Mouse (Mus musculus): Measurements from ENCODE around the gene Ndufa9.

Gene Ndufa9

DNA sequence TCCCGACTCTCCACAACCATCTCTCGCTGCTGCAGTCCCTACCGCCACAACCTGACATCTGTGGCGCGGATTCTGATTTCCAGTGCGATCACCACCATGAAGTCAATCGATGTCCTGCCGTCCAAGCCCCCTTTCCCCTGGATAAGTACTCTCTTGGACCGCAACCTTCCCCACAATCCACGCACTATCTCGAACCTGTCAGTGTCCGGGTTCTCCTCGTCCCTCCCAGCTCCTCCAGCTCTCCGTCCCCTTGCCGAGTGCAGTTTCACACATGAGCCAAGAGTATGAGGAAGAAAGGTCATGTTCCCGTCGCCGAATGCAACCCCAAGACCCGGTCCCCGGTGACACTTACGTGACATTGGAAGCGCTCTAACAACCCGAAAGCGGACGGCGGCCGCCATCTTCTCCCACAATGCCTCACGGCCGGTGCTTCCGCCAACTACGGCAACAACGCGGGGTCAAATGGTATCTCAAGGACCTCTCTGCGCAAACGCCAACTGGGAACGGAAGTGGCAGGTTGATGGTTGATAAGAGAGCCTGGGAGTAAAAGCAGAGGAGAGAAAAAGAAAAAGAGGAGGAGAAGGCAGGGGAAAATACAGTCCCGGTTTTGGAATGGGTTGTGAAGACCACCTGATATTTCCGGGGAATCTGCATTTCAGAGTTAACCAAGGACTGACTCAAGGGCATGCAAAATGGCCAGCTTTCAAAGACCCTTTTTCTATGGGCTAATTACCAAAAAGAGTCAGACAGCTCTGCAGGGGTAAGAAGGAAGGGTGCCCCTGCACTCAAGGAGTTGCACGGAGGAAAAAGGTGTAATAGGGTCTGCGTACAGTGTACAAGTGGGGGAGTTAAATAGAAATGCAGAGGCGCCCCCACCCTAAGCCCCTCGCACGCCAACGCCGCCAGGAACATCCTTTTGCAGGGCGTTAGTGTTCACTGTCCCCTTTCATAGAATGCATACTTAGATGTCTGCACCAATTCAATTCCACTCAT is at the start of gene Ndufa9:
TSS of gene Ndufa9 (minus strand) at position 425 of the 993 bp plus-strand sequence.
- peak; percentile 89 to 95 for DNase-seq (ENCODE audit: low spot score in 2 of 2)

DNA sequence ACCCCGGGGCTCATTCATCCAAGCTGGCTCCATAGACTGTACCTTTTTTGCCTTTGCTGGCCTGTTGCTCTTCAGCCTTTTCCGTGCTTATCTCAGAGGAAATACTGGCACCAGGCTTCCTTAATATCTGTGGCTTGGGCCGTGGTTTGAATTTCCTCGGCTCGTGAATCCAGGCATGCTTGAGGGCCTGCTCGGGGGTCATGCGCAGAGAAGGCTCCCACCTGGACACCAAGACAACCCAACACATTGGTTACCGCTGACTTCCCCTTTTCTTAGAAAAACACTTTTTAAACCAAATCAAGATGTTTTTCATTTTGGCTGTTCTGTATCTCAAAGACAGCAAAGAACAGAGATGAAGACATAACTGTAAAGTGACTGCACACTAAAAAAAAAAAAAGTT is 28.2 kb upstream of the Ndufa9 start:
- DNase-seq (ENCODE audit: low spot score in 2 of 2): no peak

DNA sequence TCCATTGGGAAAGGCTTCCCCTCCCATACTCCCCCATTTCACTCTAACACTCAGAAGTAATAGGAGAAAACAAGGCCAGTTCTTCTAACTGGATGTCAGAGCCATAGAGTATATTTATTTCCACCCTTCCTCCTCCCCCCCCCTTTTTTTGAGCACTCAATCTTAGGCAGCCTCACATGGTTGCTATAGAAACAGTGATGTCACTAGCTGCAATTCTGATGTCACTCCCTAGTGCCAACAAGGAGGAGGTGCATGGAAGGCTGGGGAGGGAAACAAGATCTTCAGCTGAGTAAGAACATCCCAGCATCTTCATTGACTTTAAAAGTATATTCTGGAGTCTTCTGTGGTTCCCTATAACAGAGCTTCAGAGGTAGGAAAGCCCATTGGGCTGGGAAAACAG is 3.9 kb upstream of the Ndufa9 start, which contains the start of gene Akap3:
TSS of gene Akap3 (plus strand) at position 218 of the 400 bp plus-strand sequence.
- no peak for DNase-seq (ENCODE audit: low spot score in 2 of 2)

DNA sequence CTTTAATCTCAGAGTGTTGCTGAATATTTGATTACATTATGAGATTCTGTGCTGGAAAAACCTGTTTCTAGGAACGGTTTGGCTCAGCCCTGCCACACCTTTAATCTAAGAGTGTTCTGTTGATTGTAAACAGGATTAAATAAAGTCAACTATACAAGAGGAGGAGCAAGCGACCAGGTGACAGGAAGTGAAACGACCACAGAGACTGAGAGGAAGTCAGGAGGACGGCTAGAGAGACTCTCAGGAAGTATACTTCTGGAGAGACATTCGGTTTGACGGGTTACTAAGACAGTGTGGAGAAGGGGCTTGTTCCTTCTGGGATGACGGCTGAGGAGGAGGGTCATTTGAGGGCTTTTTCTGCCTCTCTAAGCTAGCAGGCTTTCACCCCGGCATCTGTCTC is 12.3 kb downstream of the Ndufa9 start:
- no peak for DNase-seq (ENCODE audit: low spot score in 2 of 2)

DNA sequence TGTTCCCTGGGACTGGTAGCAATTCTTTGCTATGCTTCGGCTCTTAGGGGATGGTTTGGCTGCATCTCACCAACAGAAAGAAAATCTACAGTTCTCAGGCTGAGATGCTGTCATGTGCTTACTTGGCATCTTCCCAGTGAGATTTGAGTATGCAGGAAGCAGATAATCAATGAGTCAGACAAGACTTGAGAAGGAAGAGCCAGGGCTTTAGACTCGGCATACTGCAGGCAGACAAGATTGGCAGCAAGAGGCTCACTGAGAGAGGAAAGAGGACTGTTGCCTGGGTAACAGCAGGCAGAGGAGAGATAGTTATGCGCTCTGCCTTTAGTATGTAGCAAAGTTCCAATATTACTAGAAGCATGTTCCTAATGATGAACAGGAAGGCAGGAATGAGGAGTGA is 25.8 kb downstream of the Ndufa9 start:
- DNase-seq (ENCODE audit: low spot score in 2 of 2): no peak

DNA sequence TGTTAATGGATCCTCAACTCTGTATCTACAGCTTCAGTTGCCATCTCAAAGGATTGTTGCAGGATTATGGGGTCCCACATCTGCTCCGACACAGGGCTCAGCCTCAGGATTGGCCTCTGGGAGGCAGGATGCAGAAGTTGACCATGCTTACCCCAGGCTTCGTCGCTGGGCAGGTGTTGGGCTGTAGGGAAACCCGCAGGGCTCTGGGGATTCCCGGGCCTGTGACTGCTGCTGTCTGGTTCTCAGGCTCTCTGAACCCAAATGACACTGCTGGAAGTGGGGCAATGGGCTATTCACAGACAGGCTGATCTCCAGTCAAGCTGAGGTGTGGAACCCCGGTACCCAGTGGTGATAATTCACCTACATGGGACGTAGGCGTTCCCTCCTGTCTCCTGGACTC is 32.6 kb downstream of the Ndufa9 start:
- no peak for DNase-seq (ENCODE audit: low spot score in 2 of 2)

DNA sequence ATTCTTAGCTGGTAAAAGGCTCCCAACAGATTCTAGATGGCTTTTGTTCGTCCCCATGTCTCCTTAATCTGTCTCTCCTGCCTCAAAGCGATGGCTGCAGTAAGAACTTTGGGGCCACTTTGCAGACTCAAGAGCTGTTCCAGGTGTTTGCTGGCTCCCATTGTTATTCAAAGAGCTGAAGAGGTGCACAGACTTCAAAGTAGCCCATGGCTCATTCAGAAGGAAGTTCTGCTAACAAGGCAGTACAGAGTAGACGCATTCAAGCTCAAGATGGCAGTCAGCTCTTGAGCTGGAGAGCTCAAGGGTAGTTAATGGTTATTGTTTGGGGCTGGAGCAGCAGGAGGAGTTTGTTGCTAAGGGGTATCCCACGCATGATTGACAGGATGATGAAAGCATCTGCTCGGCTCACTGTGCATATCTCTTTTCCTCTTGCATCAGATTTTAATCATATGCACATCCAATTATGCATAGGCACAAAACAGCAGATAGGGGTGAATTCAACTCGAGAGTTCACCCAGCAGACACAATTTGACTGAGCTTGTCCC is 33.7 kb downstream of the Ndufa9 start:
- DNase-seq (ENCODE audit: low spot score in 2 of 2): no peak

DNA sequence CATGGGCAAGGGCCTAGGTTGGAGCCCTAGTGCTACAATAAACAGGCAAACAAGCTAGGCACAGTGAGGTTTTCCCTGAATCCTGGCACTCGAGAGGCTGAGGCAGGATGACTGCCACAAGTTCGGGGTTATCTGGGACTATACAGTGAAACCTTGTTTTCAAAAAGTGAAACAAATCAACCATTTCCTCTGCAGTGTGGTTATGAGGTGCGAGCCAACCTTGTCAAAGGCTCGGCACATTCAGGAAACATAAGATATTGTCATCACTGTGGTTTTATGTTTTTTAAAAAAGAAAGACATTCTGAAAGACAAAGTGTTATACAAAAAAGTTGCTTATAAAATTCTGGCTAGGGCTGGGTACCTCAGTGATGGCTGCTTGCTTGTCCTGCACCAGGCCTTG is 37.5 kb downstream of the Ndufa9 start:
- no peak for DNase-seq (ENCODE audit: low spot score in 2 of 2)

DNA sequence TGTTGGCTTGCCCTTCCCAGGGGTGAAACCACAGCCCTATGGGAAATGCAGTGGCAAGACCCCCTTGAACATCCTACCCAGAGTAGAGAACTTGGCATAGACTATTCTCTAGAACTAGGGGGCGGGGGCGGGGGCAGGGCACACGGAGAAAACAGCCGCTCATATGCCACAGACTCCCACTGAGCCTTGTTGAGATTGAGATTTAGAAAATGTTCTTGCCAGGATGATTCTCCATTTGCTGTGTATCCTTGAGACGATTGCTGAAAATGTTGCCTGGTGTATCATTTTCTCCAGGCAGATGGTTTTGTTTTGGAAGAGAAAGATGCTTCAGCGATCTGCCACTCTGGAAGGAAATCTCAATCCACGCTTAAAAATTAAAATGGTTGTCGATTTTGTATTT is 40.4 kb downstream of the Ndufa9 start:
- no peak for DNase-seq (ENCODE audit: low spot score in 2 of 2)

DNA sequence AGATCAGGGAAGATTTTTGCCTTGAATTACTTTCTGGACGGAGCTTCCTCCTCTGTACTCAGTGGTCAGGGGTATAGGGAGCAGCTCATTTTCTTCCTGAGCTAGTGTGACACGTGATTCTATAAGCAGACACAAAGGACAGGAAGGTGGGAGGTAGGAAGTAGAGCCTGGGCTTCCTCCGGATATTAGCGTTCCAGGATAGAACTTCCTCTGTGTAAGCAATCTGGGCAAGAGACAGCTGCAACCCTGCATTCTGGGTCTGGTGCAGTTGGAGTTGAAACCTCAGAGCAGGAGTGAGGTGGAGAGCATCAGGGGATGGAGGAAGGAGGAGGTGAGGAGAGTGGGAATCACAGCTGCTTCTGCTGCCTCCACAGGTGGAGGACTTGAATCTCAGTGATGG is 40.8 kb downstream of the Ndufa9 start:
- no peak for DNase-seq (ENCODE audit: low spot score in 2 of 2)

DNA sequence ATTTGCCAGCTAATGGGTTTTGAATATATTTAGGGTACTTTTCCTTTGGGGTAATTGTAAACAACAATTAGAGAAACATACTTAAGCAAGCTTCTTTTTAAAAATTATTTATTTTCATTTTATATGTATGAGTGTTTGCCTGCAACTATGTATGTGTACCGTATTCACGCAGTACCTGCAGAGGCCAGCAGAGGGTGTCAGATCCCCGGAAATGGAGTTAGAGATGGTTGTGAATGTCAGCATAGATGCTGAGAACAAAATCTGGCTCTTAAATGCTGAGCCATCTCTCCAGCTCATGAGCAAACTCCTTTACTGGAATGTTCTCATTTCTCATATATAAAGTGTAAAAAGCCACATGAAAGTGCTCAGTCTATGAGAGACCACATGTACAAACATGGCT is 42.2 kb downstream of the Ndufa9 start:
- DNase-seq (ENCODE audit: low spot score in 2 of 2): peak in 1 of 2 experiments; percentile 42

DNA sequence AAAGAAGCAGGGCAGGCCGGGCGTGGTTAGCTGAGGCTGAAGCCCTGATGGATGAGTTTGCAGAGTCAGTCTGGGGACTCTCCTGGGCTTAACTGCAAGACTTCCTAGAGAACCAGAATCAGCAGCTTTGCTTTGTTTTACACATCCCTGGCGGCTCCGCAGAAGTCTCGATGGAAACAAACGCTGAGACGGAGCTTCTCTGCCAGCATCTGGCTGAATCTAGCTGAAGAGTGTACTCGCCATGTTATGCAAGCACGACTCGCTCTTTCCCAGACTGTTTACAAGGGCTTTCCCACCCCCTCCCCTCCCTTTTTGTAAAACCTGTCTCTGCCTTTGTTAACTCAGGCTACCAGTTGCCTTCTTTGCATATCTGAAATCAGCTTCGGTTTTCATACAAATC is 46.0 kb downstream of the Ndufa9 start:
- DNase-seq (ENCODE audit: low spot score in 2 of 2): no peak

DNA sequence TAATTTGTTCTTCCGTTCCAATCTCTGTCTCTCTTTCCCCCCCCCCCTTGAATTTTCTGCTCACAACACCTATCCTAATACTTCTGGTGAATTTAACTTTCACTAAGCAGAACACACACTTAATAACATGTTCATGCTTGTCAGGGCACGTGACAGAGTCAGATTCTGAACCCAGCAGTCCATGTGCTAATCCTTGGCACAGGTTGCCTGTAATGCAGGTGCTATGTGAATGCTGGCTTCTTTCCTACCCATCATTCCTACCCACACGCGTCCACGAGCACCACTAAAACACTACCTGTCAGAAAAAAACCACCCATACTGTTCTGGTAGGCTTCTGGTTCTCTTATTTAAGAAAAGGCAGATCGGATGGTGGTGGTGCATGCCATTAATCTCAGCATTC is 54.2 kb downstream of the Ndufa9 start:
- DNase-seq (ENCODE audit: low spot score in 2 of 2): no peak

DNA sequence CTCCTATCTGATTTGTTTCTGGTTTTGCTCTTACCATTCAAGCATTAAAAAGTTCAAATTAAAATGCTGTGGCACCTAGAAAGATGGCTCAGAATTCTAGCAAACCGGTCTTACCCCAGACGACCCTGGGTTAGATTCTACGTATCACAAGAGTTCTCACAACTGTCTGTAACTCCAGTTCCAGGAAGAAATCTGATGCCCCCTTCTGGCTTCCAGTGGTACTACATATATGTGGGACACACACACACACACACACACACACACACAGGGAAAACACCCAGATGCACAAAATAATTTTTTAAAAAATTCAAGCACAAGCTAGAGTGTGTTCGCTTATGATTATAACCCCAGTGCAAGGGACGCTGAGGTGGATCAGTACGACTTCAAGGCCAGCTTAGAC is 55.2 kb downstream of the Ndufa9 start:
- no peak for DNase-seq (ENCODE audit: low spot score in 2 of 2)

DNA sequence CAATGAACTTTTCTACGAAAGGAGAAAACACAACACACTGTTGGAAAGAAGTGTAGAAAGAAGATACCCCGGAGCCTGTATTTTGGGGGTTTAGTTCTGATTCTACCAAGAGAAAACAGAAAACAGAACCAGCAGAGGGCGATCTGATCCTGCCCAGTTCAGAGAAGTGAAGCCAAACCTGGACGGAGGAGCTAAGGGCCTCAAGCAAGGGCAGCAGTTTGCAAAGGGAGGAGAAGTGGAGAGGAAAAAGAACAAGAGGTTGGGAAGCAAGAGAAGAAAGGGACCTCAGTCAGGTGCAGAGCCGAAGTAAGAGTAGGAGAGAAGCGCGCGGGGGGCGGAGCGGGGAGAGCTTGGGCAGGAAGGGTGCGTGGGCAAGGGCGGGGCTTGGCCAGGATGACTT is 57.0 kb downstream of the Ndufa9 start:
- DNase-seq (ENCODE audit: low spot score in 2 of 2): peak in 1 of 2 experiments; percentile 29

DNA sequence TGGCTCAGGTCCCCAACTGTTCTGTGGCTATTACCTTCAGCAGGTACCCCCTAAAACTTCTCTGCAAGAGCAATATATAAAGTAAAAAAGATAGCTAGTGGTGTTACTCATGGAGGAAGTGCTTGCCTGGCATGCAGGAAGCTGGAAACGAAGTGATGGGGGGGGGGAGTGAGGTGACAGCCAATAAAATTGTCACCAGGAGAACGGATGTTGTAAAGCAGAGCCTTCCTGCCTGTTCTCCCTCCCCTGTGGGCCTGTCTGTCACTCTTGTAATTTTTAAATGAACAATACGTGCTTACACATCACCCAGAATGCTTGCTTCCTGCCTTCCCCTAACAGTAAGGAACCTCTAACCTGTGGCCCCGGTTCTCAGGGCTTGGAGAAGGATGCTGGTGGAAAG is 57.4 kb downstream of the Ndufa9 start:
- no peak for DNase-seq (ENCODE audit: low spot score in 2 of 2)

DNA sequence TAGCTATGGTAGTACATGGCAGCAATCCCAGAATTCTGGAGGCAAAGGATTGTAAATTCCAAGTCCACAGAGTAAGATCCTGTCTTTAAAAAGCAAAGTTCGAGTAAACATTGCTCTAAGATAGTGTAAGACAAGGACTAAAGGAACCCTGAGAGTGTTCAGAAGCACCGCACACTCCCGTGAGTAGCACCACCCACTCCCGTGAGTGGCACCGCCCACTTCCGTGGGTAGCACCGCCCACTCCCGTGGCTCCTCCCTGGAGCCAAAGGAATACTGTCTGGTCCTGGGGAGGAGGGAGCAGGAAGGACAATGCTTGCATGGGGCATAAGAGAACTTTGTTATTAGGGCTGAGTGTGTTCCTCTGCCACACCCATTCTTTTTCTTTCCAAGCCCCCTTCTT is 60.1 kb downstream of the Ndufa9 start:
- DNase-seq (ENCODE audit: low spot score in 2 of 2): no peak

DNA sequence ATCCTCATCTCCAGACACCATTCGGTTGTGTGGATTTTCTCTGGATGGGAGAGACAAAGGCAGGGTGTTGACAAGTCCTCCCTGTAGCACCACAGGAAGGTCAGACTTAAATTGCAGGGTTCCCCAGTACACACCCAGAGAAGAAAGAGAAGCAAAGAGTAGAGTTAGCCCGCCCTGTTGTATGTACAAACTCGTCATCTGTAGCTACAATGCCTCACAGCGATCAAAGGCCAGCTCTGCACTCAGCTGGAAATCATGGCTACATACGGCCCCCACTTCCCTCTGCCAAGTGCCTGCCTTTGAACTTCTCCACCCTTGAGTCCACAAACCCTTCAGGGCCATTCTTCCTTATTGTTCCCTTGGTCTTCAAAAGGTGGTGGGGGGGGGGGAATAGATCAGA is 64.7 kb downstream of the Ndufa9 start:
- no peak for DNase-seq (ENCODE audit: low spot score in 2 of 2)

DNA sequence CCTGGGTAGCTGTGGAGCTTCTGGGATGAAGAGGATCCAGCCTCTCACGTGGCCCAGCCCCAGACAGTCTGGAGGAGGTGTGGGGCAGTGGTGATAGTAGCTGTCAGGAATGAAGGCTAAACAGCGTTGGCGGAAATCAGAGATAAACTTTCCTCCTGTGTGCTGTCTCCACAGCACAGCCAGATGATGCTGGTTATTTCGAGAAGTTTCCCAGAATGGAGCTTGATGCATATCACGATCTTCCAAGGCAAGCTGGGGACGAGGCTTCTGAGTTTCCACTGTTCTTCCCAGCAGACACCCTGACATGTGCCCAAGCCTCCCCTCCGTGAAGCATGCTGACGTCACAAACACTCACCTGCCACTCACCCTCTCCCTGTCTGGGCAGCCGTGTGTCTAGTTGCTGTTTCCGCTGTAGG is 65.3 kb downstream of the Ndufa9 start:
- DNase-seq (ENCODE audit: low spot score in 2 of 2): no peak

DNA sequence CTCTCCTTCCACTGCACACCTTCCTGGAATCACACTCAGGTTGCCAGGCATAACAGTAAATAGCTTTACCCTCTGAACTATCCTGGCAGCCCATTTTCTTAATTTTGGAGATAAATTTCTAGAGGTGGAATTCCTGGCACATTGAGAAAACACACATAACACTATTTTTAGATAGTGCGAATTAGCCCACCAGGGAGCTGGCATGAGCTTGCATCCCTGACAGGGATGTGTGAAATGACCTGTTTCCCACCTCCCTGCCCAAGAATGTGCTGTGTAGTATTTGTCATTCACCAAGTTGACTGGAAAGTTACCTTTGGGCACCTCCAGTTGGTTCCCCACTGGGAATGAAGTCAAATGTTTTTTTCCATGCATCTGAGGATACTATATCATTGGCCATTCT is 65.9 kb downstream of the Ndufa9 start:
- DNase-seq (ENCODE audit: low spot score in 2 of 2): no peak

DNA sequence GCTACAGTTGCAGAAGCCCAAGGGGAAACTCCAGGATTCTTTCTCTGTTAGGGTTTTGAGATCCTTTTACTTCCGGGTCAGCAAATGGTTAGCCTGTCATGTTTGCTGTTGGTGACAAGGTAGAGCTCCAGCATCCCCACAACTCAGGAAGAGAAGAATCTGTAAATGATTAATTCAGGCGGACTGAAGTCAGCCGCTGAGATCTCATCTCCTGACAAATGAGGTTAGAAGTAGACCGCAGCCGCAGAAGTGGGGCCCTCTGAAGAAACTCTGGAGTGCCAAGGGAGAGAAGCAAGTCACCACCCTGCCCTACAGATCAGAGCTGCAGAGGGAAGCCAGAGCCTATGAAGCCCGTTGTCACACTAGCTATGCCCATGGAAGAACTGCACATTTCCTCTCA is 71.0 kb downstream of the Ndufa9 start:
- DNase-seq (ENCODE audit: low spot score in 2 of 2): no peak

DNA sequence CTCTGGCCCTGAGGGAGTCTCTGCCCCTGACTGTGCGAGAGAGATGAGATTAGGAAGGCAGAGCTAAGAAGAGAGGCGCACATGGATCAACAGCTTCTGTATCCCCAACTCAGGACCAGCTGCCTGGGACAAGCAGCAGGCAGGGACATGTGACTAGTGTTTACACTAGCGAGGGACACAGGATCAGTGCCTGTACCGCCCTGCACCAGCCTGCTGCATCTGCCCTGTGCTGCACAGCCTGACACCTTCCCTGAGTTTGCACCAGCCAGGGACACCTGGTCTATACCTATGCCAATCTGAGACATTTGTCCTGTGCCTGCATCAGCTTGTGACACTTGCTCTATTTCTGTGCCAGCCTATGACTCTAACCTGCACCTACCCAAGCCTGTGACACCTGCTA is 75.1 kb downstream of the Ndufa9 start:
- no peak for DNase-seq (ENCODE audit: low spot score in 2 of 2)

DNA sequence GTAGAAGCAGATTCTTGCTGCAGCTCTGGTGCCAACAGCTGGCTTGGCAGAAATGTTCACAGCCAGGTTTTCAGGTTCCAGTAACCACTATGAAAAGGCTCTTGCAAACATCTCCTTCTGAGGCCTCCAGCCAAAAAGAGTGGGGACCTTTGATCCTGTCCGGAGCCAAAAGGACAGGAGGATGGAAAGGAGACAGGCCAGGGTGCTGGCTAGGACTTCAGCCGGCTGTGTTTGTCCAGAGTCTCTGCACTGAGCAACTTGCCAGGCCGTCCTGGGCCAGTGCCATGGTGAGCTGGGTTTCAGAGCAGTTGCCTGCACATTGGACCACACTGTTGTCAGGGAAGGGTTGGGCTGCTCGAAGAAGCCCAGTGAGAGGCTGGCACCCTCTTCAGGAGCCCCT is 76.6 kb downstream of the Ndufa9 start:
- no peak for DNase-seq (ENCODE audit: low spot score in 2 of 2)

All from spleen, postnatal 10 days (tissue).